Mouse (Mus musculus): Measurements from ENCODE around the gene Cog5.

Gene Cog5

GRCm38 (mm10) chr12:31938391-31938997 is 283.8 kb downstream of the Cog5 start:
- CTCF ChIA-PET: no interaction called here

GRCm38 (mm10) chr12:31939026-31939425 is 284.4 kb downstream of the Cog5 start:
- CTCF ChIA-PET: no interaction called here

DNA sequence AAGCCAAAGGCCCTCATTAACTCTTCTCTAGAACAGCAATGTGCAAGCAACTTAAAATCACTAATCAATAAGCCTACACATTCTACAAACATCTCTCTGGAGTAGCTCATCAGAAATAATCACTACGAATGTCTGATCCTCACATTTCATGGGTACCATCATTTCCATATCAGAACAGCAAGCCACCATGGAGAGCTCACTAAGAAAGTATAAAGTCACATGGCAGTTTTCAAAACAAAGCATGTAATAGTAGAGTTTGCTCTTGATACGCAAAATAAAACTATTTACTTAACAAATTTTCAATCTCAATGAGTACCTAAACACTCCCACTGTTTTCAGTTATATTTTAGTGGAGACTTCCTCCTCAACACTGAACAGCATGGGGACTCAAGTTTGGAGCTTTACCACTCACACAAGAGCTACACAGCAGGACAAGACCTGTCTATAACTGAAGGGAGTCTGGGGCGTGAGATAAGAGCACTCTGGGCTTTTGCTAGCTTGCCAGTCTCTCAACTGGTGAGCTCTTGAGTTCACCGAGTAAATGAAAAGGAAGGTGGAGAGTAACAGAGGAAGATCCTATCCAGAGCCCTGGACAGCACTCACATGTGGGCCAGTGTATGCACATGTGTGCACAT is 288.5 kb downstream of the Cog5 start:
- CTCF ChIA-PET: no interaction called here

DNA sequence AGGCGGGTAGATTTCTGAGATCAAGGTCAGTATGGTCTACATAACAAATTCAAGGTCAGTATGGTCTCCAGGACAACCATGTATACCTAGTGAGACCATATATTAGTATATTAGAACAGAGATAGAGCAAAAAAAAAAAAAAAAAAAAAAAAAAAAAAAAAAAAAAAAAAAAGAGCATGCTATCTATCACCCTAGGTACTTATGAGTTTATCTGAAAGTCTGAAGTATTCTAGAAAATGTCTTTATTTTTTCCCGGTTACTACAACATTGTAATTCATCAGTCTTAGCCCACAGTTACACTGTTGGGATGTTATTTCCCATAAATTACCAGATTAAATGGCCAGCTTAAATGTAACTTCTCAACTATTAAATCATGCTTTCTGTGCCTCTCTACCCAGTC is 289.7 kb downstream of the Cog5 start:
- CTCF ChIA-PET: no interaction called here

DNA sequence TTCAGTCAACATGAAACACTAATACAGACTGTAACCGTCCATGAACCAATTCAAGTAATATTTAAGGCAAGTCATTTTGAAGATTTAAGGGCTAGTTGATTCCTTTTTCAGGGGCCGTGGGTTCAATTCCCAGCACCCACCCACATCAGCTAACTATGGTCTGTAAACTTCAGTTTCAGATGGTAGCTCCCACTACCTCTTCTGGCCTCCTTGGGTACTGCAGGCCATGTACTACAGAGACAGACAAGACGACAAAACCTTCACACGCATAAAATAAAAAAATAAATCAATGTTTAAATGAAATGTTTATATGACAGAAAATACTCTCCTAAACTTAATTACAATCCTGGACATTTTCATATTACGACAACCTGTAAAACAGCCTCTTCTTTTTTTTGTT is 292.8 kb downstream of the Cog5 start:
- CTCF ChIA-PET: no interaction called here

DNA sequence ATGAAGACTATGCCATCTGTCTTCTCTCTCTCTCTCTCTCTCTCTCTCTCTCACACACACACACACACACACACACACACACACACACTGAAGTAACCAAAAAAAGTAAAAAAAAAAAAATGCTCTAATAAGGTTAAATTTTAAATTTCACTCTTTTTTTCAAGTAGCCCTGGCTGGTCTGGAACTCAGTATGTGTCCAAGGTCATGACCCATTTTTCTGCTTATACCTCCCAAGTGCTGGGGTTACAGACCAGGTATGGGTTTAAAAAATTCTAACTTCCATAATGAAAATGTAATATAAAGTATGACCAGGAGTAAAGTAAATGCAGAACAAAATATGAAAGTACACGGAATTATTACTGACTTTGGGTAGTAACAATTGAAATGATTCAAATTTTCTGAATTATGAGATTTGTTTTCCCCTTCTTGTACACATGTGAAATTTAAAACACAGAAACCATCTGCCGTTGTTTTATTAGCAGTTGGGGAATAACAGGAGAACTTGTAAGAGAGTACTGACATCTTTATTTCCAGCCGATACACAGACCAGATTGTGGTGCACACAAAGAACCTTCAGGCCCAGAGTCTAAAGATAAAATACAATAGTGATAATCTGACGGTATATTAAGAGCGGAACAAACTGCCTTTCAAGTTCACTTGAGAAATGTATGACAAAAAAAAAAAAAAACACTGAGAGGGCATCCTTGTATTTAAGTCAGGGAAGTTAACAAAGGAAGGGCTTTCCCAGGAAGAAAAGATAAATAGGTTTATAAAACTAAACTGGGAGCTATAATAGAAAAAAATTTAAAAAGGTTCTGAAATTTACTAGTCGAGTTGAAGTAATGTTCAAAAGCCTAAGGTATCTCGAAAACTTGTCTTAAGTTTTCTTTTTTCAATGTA is 293.7 kb downstream of the Cog5 start:
- CTCF ChIA-PET: interaction anchor here (0.6 to 0.9 kb wide), 4 partner anchors 18 to 879 kb away, joined by 3 to 6 read pairs (median 4); no protein-coding TSS in a partner anchor

DNA sequence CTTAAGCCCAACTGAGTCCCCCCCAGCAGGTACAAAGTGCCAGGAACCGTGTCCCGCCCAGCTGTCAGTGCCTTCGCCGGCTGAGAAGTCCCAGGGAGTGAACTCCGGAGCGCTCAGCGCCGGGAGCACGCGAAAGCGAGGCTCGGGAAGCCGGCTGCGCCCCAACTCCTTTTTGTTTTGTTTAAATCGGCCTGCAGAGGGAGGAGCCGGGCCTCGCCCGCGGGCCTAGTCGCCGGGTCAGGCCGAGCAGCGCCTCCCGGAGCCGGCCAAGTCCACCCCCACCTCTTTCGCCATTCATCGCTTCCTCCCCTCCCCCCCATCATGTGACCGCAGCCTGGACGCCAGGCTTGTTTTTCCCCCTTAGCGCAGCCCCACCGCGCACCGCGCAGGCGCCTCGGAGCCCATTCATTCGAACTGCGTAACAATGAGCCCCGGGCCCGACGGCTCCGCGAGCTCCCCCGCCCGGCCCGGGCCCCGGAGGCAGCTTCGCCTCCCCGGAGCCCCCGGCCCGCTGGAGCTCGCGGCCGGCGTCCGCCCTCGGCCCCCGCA is 294.6 kb downstream of the Cog5 start:
- CTCF ChIA-PET: interaction anchor here (0.6 to 0.9 kb wide), 5 partner anchors 18 to 878 kb away, joined by 3 to 6 read pairs (median 4); no protein-coding TSS in a partner anchor

DNA sequence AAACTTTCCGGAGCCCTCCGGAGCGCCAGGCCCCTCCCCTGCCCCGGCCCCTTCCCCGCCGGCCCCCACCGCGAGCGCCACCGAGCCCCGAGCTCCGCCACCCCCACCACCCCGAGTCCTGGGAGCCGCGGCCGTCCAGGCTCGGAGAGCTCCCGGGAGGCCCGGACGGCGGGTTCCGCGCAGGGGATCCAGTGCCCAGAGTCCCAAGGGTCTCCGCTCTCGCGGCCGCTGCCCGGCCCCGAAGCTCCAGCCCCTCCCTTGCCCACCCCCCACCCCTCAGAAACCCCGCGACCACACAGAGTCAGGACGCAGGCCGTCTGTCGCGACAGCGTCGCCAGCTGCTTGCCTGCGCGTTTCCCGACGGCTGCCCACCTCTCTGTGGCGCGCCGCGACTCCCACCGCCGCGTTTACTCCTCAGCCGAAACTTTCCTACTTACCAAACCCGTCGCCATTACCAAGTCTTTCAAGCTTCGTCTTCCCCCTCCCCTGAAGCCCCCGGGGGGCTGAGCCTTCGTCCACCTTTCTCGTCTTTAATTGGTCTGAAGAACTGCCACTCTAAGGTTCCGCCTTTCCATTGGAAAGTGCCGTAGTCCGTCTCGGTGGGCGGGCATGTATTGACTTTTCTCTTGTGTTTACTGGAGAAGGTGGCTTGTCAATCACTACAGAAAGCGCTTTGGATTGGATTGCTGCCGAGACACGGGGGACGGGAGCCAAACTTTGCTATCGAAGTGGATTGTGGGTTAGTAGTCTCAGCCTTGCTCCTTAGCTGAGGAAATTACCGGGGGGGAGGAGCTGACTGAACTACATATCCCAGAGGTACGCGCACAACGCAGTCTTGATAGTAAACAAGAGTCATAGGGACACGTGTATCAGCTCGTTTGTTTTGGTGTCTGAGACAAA is 295.3 kb downstream of the Cog5 start, which contains the start of gene Hbp1:
TSS of gene Hbp1 (minus strand) at position 777 of the 900 bp plus-strand sequence.
- CTCF ChIA-PET: interaction anchor here (0.6 to 0.7 kb wide), 2 partner anchors 94 to 418 kb away, joined by 4 to 5 read pairs; no protein-coding TSS in a partner anchor

DNA sequence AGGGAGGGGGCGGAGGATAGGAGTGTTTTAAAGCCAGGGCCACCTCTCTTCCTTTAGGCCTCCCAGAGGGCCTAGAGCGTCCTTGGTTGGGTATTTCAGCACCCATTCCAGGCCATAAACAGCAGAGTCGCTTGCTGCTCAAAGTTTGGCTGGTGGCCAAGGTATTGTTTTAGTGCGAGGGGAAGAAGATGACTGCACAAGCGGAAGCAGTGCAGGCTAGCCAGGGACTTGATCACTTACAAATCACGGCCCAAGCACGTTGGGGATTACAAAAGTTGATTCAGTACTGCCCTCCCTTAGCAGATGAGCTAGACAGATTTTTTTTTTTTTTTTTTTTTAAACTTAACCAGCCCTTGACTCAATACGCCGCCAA is 296.0 kb downstream of the Cog5 start:
- CTCF ChIA-PET: interaction anchor here (0.6 to 1.1 kb wide), 4 partner anchors 15 to 93 kb away, joined by 3 to 5 read pairs (median 4); no protein-coding TSS in a partner anchor

DNA sequence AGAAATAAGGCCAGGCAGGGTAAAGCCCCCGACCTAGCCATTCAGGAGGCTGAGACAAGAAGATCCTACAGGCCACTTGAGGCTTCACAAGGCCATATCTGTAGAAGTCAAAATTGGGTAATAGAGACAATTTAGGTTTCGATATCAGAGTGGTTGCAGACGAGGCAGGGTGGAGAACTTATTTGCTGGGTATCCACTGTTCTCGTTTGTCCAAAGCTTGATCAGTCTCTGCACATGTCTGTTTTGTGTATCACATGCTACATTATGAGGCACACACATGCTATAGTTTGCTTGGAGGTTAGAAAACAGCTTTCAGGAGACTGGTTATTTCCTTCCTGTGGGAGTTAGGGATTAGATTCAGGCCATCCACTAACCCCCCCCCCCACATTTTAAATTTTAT is 301.2 kb downstream of the Cog5 start:
- CTCF ChIA-PET: no interaction called here

DNA sequence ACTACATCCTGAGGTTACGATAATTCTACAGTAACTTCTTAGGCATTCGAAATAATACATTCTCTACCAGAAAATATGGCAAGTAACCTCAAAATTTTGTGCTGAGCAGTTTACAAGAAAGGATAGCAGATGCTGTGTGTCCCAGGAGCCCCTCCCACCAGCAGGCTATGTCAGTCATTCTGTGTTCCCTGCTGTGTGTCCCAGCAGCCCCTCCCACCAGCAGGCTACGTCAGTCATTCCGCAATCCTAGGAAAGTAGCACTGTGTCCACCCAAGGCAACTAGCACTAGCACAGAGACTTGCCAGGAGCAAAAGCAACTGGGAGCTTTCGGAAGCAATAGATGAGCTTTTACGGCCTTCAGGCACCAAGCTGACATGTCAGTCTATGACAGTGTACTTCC is 309.4 kb downstream of the Cog5 start:
- CTCF ChIA-PET: no interaction called here

DNA sequence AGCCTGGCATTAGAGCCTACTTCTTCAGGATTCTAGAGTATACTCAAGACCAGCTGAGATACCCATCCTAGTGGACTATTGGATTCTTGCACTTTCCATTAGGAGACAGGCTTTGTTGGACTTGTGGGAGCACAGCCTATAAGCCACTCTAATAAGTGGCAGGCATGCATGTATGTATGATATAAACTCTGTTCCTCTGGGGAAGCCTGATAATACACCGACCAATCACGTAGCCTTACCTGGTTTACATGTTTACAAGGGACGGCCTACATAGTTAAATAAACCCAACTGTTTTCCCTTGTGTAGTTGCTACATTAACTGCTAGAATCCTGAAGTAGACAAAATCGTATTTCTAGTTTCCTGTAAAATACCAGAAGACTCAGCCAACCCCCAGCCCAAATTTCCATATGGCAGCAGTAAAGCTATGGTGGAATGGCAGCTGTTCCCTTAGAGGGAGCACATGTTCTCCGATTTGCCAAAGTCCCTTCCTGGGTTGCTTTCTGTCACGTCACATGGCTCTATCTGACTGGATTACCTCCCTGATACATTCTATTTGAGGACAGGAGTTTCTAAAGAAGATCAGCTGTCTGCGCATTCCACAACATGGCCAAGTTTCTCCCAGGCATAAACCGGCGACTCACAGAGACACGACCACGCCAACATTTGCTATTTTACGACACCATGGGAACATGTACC is 311.0 kb downstream of the Cog5 start:
- CTCF ChIA-PET: interaction anchor here (0.9 to 1.1 kb wide), 2 partner anchors 14 to 269 kb away, joined by 3 read pairs; no protein-coding TSS in a partner anchor

- CTCF ChIA-PET: interaction anchor here (0.6 to 1.1 kb wide), 3 partner anchors 15 to 268 kb away, joined by 3 to 6 read pairs (median 3); no protein-coding TSS in a partner anchor
Observed at GRCm38 (mm10) chr12:31966405-31966804, 311.7 kb downstream of the Cog5 start.

DNA sequence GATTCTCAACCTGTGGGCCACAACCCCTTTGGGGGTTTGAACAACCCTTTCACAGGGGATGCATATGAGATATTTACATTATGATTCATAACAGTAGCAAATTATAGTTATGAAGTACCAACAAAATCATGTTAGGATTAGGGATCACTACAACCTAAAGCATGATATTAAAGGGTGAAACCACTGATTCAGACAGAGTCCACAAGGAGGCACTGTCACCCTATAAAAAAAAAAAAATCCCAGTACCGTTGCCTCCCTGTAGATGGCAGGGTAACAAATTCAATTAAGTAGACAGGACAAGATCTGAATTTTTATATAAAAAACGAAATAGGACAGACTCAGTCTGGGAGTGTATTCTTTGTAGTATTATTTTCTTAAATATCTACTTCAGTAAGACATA is 312.9 kb downstream of the Cog5 start:
- CTCF ChIA-PET: interaction anchor here (0.6 kb wide), 1 partner anchor 177 kb away, joined by 3 read pairs; no protein-coding TSS in a partner anchor

GRCm38 (mm10) chr12:31969111-31969510 is 314.4 kb downstream of the Cog5 start:
- CTCF ChIA-PET: interaction anchor here (2.2 kb wide), 1 partner anchor 176 kb away, joined by 9 read pairs; no protein-coding TSS in a partner anchor

DNA sequence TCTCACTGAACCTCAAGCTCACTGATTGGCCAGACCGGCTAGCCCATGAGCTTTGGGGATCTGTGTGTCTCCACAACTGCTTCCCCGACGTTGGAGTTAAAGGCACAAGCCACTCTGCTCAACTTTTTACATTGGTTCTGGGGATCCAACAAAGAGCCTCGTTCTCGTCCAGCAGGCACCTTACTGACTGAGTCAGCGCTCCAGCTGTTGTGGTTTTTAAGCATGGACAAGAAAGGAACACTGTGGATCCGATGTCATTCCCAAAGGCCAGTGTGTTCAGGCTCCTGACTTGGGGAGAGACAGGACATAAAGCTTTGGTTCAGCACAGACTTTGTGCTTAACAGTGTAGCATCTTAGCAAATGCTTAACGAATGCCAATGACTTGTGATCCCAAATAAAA is 316.9 kb downstream of the Cog5 start:
- CTCF ChIA-PET: interaction anchor here (0.6 kb wide), 1 partner anchor 179 kb away, joined by 5 read pairs; no protein-coding TSS in a partner anchor

GRCm38 (mm10) chr12:31973473-31974172 is 319.0 kb downstream of the Cog5 start:
- CTCF ChIA-PET: no interaction called here

GRCm38 (mm10) chr12:31976544-31976943 is 321.9 kb downstream of the Cog5 start:
- CTCF ChIA-PET: interaction anchor here (1.0 kb wide), 1 partner anchor 161 kb away, joined by 3 read pairs; no protein-coding TSS in a partner anchor

DNA sequence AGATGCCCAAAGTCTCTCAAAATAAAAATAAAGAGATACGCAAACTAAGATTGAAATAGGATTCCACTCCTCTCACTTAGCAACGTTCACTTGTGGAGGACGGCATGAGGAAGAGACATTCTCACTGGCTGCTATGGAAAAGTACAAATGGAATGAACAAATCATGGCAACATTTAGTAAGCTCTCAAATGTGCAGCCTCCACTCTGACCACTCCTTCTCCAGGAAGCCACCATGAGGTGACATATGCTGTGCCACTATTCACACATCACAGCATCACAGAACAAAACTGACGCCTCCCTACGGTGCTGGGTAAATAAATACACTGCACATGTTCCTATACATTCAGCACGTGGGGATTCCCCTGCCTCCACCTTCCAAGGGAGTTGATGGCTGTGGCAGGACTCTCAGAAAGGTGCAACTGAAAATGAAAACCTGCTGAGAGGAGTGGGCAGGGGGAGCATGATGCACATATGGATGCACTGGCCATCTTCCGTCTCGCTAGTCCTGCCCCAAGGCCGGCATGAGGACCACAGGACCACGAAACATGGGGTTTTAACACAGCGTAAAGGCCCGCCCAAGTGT is 323.0 kb downstream of the Cog5 start:
- CTCF ChIA-PET: no interaction called here
